Mouse (Mus musculus): ENCODE measurements around the gene Mycbpap. TPM values are rescaled to one million over a fixed set of nuclear protein-coding genes. Genes with fewer than 3 reads are reported as not detected.
A peak's percentile ranks its signal among the peaks of the same experiment; 100 is the strongest.

Gene Mycbpap
- total RNA-seq, 4 experiments from 2014 or later, result 0.75 to 2.3 (median 1.4) TPM

GRCm38 (mm10) chr11:94481963-94482362 lies 39.6 kb downstream of the Mycbpap start:
- DNase-seq (ENCODE audit: low spot score), result no peak

GRCm38 (mm10) chr11:94480382-94480781 lies 41.2 kb downstream of the Mycbpap start:
- no peak for DNase-seq (ENCODE audit: low spot score)

DNA sequence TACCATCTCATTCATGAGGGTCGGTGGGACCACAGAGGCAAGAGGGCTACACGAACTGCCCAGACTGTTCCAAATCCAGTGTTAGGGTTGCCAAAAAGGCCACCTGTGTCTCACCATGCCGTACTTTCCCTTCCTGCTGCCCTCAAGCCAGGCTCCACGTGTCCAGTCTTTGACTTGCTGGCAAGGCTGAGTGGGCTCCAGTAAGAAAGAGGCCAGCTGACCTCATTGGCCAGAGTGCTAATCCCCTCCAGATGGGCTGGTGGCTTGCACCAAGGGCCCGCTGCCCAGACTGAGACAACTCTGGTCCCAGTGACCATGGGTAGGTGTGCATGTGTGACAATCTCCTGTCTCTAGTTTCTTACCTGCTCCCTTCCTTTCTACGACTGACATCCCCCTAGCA lies 43.9 kb downstream of the Mycbpap start:
- DNase-seq (ENCODE audit: low spot score), result no peak

- no peak for DNase-seq (ENCODE audit: low spot score)
Observed at GRCm38 (mm10) chr11:94475722-94476121, 45.8 kb downstream of the Mycbpap start.

DNA sequence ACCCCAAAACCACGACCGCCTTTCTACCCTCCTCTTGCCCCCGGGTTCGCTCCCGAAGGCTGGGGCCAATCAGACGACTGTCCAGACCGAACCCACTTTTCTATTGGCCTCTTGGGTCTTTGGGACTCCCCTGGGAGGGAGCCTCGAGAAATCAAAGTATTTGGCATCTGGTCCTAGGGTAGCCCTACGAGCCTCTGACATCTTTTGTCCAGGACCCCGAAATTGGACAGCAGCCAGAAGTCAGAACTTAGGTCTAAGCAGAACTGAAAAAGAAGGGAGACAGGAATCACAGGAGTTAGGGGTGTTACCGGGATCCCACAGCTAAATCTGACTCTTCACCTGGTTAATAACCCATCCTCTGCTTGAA lies 47.0 kb downstream of the Mycbpap start:
- no peak for DNase-seq (ENCODE audit: low spot score)

DNA sequence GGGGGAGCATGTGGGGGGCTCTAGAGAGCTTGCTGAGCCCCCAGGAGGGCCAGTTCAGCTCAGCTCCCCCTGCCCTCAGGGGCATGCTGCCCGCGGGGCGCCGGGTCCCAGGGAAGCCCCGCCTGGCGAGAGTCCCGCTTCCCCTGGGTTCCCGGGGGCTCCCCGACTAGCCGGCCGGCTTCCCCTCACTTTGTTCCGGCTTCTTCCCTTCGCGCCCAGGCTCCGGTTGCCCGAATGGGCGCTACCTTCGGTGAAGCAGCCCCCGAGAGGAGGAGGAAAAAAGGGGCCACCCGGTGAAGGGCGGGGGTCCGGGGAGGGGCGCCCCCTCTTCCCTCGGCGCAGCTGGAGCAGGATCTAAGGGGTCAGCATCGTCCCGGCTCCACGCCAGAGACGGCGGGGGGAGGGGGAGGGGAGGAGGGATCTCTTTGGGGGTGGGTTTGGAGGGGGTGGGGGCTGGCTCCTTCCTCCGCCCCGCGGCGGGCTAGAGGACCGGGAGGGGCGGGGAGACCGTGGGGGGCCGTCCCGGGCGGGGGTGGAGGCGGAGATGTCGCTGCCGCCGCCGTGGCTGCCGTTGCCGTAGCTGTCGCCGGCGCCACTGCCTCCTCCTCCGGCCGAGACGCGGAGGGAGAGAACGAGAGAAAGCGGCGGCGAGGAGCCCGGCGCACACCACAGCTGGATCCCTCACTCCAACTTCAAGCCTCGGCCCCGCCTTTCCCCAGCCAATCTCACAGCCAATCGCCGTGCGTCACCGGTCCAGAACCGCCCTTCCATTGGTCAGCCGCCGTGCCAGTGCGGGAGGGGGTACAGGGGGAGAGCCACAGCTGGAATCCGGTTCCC lies 47.6 kb downstream of the Mycbpap start, which contains the start of gene Cacna1g:
TSS of gene Cacna1g (minus strand) at position 492 of the 837 bp plus-strand sequence.
- peak; percentile 87 for DNase-seq (ENCODE audit: low spot score)

- no peak for DNase-seq (ENCODE audit: low spot score)
Observed at GRCm38 (mm10) chr11:94472916-94473706, 48.4 kb downstream of the Mycbpap start.

DNA sequence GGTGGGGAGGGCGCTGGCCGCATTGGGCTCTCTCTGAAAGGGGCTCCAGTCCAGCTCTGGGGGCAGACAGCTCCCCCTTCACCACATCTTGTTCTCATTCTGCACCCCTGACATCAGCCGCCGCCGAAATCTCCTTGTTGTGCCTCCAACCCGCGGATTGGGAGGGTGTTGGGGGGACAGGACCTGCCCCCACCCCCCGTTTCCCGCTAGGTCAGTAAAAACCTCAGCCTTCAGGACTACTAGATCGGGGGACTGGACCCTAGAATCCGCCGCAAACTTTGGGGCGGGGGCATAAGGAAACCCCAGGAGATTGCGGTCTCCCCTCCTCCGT lies 49.0 kb downstream of the Mycbpap start:
- no peak for DNase-seq (ENCODE audit: low spot score)

- no peak for DNase-seq (ENCODE audit: low spot score)
Observed at GRCm38 (mm10) chr11:94471740-94472584, 49.6 kb downstream of the Mycbpap start.

GRCm38 (mm10) chr11:94470391-94470790 lies 51.2 kb downstream of the Mycbpap start:
- DNase-seq (ENCODE audit: low spot score), result no peak

DNA sequence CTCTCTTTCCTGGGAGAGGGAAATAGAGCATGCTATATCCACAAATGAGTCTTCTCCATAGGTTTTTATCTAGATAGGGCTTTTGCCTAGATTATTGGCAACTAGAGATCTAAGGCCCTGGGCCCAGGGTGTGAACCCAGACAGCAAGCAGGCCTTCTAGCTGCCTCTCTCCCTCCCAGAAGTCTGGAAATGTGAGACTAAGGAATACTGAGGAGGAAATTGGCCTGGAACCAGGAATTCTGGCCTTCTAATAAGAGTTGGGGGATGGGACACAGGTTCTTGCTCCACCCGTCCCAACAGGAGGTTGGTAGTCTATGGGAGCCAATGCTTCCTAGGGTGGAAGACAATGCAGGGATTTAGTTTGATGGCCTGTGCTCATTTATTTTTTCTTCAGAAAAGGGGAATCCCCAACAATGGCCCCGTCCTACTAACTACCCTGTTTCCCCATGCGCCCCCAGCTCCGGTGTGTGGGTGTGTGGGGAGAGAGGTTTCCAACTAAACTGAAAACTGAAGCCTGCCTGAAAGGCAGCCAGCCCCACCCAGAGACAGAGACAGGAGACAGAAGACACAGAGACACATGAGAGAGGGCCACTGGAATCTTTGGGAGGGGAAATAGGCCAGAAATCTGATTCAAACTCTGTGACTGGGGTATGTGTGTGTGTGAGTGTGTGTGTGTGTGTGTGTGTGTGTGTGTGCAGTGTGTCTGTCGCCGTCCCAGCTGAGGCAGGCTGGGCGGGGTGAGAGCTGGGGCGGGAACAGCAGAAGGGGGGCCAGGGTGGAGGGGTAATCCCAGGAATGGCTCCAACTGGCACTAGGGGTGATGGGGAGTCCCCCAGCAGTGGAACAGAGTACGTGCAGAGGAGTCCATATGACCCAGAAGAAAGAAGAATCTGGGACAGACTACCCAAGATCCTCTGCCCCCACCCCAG lies 52.1 kb downstream of the Mycbpap start:
- no peak for DNase-seq (ENCODE audit: low spot score)

DNA sequence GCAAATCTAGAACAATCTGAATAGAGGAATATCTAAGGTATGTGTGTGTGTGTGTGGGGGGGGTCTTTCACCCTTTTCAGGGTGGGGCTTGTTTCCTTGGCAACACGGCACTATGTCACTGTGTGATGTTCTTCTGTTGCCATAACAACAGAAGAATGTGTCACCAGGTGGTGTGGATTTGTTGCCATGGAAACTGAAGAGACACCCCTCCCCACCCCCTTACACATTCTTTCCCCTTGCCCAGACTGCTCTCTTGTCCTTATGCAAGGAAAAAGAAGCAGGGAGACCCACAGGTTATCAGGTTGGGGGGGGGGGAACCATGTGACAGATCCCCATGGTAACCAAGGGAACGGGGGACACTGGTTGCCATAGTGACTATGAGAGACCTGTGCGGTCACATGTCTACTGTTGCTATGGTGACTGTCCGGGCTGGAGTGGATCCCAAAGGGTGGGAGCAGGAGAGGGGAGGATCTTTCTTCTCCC lies 52.9 kb downstream of the Mycbpap start:
- DNase-seq (ENCODE audit: low spot score), result no peak

DNA sequence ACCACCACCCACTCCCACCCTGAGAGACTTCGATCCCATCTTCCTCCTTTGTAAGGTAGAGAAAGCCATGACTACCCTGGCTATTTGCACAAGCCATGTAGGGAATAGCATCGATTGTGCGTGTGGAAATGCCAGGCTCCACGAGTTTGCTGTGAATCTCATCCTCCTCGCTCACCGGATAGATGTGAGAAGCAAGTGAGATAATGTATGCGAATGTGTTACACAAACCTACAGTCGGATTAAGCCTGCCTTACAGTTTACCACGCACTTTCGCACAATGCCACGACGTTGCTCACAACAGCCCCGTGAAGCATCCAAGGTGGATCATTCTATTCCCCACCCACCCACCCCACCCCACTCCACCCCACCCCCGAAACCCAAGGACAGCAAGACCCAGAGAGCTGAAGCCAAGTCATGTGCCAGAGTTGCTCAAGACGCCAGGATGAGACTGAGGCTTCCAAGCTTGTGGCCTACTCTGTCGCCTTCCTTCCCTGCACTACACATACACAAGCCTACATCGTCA lies 55.1 kb downstream of the Mycbpap start:
- no peak for DNase-seq (ENCODE audit: low spot score)

DNA sequence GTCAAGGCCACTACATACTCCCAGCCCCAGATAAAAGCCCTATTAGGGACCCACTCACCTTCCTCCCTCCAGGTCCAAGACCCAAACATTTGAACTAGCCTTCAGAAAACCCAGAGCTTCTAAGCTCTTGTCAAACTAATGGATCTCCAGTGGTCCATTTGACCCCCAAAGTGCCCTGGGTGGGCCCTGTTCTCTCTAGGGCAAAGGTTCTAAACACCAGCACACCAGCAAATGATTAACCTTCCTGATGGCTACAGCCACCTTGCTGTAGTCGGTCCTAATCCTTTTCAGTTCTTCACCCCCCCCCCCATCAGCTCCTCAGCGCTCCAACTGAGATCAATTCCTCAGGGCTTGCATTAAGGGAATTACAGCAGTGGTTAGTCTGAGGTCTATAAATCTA lies 57.4 kb downstream of the Mycbpap start:
- no peak for DNase-seq (ENCODE audit: low spot score)

- no peak for DNase-seq (ENCODE audit: low spot score)
Observed at GRCm38 (mm10) chr11:94461856-94462255, 59.7 kb downstream of the Mycbpap start.

- no peak for DNase-seq (ENCODE audit: low spot score)
Observed at GRCm38 (mm10) chr11:94457001-94457400, 64.5 kb downstream of the Mycbpap start.

DNA sequence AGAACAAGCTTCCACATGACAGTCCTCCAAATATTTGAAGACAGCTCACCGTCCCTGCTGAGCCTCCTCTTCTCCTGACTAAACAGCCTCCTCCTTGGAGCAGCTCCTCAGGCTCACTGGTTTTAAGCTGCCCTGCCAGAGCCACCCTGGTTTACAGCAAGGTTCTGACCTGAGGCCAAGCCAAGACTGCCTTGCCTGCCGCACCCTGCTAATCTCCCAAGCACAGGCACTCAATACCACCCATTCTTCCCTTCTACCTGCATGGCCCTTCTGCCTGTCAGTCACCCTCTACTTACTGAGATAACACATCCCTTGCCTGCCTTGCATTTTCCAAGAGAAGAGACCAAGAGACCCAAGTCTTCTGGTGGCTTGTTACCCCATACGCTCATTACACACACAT lies 65.2 kb downstream of the Mycbpap start:
- DNase-seq (ENCODE audit: low spot score), result no peak

DNA sequence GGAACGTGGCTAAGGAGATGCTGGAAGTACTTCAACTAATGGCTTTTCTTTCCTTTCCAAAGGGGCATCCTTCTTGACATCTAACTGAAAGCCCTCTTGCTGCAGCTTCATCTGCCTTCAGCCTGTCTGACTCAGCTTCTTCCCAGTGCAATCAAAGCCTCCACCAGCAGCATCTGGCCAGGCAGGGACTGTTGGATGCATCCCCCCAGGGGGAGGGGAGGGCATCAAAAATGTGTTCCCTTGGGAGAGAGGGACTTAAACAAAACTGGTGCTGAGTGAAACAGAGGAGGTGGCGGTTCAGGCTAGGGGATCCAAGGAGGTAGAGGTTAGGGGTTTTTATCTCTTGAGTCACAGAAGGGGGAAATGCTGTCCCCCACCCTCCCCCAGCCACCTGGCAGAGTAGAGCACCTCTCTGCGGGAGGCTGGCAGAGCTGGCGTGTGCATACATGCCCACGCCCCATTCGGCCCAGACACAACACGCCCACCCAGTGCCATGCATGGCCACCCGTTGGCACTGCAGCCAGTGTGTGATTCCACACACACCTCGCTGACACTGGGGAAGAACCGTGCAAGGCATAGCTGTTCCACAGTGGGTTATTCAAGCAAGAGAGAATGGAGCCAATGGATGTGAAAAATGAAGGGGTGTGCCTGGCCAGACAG lies 66.3 kb downstream of the Mycbpap start:
- no peak for DNase-seq (ENCODE audit: low spot score)

DNA sequence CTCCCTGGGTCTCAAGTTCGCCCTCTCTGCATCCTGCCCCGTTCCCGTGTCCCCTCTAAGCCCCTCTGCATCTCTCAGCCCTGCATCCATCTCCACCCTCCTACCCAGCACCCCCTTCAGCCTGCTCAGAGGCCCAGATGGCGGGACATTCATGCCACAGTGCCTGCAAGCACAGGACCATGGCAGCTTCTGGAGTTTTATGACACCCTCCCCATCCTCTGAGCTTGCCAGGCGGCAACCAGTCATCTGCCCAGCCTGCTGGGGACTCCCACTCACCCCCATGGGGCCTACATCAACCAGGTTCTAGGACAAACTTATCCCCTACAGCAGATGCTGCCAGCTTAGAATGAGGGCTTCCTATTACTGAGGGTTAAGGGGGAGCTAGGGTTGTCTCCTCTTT lies 66.8 kb downstream of the Mycbpap start:
- no peak for DNase-seq (ENCODE audit: low spot score)
